Mouse (Mus musculus) large intestine, adult 2 months (tissue): ENCODE results near the gene Dock2. TPM values are rescaled to one million over a fixed set of nuclear protein-coding genes. Genes with fewer than 3 reads are reported as not detected.
"Not testable (repeated sequence)": the region's sequence is repeated elsewhere in the genome, so short reads cannot be mapped to it uniquely, and the experiment has no call there.

Experiments
- DNase-seq: peaks from one replicate; pipeline ENCODE4 v3.0.0-alpha.2; 2012; ENCODE audit warnings: low read depth, low spot score
- WGBS: fragments of 180-500 bp; shearing (Covaris S2); methylation state at CpG from one replicate; pipeline ENCODE4 v1.1.7; 2018; 5-methylcytosine and 5-hydroxymethylcytosine counted together
- polyA plus RNA-seq: library from polyadenylated mRNA; depleted of rRNA; stranded (reverse); fragments of >200 nt; gene quantifications from 2 replicates; pipeline ENCODE4 v1.2.3, GENCODE M21; 2012

Dock2 gene
- polyA plus RNA-seq, 1 experiment = 3.0 TPM

DNA sequence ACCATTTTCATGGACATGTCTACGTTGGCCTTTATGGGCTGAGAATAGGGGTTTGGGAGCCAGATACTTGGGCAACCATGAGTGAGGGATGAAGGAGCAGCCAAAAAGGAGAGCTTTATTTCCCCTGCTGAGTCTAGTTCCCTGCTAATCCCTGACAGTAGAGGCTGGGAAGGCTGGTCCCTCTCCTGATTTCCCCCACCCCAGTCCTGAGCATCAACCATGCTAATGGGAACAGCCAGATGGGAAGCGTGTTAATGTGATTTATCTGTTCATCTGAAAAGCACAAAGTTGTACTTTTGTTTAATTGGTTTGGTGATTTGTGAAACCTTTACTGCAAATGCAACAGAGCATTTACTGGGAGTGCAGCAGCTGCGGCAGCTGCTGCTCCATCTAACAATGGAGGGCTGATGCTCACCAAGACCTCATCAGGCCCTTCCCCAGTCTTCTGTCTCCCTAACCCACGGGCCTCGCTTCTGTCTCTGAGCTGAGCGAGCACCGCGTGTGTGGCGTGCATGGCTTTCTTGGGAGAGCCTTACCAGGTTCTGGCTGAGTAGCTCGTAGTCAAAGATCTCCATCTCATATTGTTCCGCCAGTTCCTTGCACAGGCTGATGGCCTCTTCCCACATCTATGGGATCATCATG lies 526.0 kb downstream of the Dock2 start:
- DNase-seq = no peak
- WGBS = 82% methylated on average over 11 of the region's 11 CpGs

- DNase-seq = no peak
- WGBS = 36% methylated on average over 6 of the region's 6 CpGs
Observed at GRCm38 (mm10) chr11:34242979-34243378, 540.7 kb downstream of the Dock2 start.

DNA sequence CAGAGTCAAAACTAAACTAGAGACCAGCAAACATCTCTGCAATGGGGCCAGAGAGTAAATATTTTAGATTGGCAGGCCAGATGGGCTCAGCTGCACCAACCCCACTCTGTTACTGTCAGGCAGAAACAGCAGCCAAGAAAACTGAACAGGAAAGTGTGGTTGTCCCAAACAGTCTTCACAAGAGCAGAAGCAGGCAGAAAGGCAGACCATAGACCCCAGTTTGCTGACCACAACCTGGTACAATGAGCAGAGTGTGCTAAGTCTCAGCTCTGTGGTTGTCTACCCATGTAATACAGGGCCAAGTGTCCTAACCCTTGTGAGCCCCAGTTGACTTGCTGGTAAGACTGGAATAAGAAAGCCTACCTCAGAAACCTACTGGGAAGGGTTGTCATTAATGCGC lies 543.4 kb downstream of the Dock2 start:
- DNase-seq = no peak
- WGBS = 94% methylated on average over 1 of the region's 1 CpGs

- 73% methylated on average over 2 of the region's 2 CpGs for WGBS
- no peak for DNase-seq
Observed at GRCm38 (mm10) chr11:34239691-34240090, 544.0 kb downstream of the Dock2 start.

GRCm38 (mm10) chr11:34236885-34237284 lies 546.8 kb downstream of the Dock2 start:
- DNase-seq = no peak
- WGBS = 86% methylated on average over 6 of the region's 6 CpGs

- WGBS = 52% methylated on average over 5 of the region's 5 CpGs
- DNase-seq = no peak
Observed at GRCm38 (mm10) chr11:34236091-34236759, 547.5 kb downstream of the Dock2 start.

DNA sequence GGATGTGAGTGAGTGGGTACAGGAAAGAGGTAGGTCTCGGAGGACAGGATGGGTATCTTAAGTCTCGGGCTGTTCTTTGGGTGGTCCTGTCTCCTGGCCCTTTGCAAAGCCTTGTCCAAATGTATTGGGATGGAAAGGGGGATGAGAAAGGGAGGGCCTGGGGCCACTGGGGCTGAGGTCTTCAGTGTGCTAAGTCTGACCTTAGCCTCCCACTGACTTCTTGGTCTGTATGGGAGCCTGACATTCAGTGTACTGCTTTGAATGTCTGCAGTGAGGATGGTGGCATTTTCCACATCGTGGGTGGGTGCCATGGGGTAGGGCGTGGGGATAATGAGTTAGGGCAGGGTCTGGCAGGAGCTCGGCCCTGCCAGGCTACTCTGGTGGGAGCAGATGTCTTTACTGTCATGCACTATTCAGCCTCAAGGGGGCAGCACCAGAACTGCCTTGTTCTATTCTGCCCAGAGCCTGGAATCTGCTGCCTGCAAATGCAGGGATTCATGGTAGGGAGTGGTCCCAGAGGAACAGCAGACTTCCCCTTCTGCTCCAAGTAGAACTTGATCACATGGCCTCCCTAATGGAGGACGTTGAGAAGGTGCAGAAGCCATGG lies 554.8 kb downstream of the Dock2 start:
- 40% methylated on average over 6 of the region's 6 CpGs for WGBS
- DNase-seq = no peak

DNA sequence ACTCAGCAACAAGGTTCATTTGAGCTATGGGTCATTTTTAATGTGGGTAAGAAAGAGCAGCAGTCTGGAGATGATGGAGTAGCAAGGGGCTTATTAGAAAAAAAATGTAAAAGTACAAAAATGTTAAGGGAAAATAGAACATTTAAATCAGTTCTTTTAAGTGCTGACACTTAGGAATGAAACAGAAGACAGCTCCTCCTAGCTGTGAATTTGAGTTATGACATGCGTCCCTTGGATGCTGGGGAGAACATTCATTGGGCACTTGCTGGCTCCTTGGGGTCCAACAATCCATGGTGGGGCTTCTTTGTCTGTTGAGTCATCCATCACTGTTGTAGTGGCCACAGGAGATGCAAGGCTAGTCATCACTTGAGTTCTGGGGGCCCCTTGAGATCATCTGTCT lies 556.5 kb downstream of the Dock2 start:
- DNase-seq = no peak
- 50% methylated on average over 1 of the region's 1 CpGs for WGBS

- not testable (repeated sequence) for DNase-seq
- 86% methylated on average over 4 of the region's 4 CpGs for WGBS
Observed at GRCm38 (mm10) chr11:34220596-34220995, 563.1 kb downstream of the Dock2 start.

GRCm38 (mm10) chr11:34212853-34213252 lies 570.8 kb downstream of the Dock2 start:
- DNase-seq = no peak
- 16% methylated on average over 5 of the region's 5 CpGs for WGBS

GRCm38 (mm10) chr11:34207989-34208388 lies 575.7 kb downstream of the Dock2 start, which contains the start of gene Foxi1:
Gene Foxi1, minus strand, starts transcription at chr11:34208089.
- DNase-seq = no peak
- WGBS = 53% methylated on average over 10 of the region's 10 CpGs

- WGBS = 23% methylated on average over 1 of the region's 1 CpGs
- no peak for DNase-seq
Observed at GRCm38 (mm10) chr11:34202769-34203168, 580.9 kb downstream of the Dock2 start.

GRCm38 (mm10) chr11:34195142-34195541 lies 588.5 kb downstream of the Dock2 start:
- DNase-seq = no peak
- 88% methylated on average over 3 of the region's 3 CpGs for WGBS

- WGBS = 47% methylated on average over 9 of the region's 9 CpGs
- DNase-seq = no peak
Observed at GRCm38 (mm10) chr11:34194158-34194941, 589.3 kb downstream of the Dock2 start.

GRCm38 (mm10) chr11:34193658-34194057 lies 590.0 kb downstream of the Dock2 start:
- 38% methylated on average over 3 of the region's 3 CpGs for WGBS
- no peak for DNase-seq

DNA sequence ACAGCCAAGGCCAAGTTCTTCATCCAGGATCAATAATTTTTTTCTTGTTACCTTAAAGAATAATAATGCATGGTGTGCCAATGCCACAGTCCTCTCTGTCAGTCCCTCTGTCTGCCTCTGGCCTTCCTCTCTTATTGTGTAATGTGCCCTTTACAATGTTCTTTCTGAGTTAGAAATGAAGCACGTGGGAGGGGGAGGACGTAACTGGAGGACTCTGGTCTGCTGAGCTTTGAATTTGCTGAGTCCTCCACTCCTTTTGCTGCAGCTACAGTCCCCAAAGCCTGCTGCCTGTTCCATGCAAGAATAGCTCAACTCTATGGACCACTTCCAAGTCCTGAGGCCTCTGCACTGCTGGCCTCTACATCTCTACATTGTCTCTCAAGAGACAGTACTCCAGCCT lies 599.4 kb downstream of the Dock2 start:
- no peak for DNase-seq
- 67% methylated on average over 2 of the region's 2 CpGs for WGBS

GRCm38 (mm10) chr11:34181214-34182117 lies 602.2 kb downstream of the Dock2 start:
- DNase-seq = no peak
- 36% methylated on average over 8 of the region's 8 CpGs for WGBS

GRCm38 (mm10) chr11:34178752-34179151 lies 604.9 kb downstream of the Dock2 start:
- DNase-seq = no peak
- 64% methylated on average over 2 of the region's 2 CpGs for WGBS
